Mouse (Mus musculus): ENCODE measurements at regions not wholly inside any gene's neighbourhood (a gene's known extent, or its start where the extent isn't known, plus 50 kb on each side); places are given as distances from the start of the nearest gene placed in this dataset.

DNA sequence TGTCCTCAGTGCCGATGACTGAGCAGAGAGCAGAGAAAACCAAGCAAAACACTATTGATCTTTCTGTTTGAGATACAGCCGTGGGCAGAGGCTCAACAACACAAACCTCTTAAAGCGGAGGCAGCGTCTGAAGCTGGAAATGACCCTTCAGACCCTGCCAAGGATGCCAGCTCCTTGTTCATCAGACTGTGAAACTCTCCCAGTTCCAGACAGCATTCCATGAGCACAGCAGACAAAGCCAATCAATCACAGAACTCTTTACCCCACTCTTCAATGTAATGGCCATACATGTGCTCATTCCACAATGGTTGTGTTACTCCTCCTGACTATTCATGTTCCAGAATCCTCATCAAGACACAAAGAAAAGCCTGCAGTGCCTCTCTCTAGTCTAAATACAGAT, 73.5 kb downstream of the Tmem114 start:
- no peak for DNase-seq (ENCODE audit: low spot score in 2 of 2)

DNA sequence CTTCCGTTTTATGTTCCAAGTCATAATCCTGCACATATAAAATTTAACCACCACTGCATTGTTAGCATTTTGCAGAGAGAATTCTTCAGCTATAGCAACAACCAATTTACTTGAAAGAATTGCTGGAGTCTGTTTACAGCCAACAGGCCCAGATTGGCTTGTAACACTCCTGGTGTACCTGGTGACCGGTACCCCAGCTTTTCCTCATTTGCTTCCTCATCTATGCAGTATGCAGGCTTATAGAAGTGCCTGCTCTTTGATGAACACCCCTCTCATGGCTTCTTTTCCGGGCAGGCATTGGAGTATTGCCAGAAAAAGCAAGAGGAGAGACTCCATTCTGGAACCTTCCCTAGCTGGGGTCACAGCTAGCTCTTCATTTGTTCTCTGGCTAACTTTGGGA, 75.8 kb downstream of the Tmem114 start:
- DNase-seq (ENCODE audit: low spot score in 2 of 2) = no peak

DNA sequence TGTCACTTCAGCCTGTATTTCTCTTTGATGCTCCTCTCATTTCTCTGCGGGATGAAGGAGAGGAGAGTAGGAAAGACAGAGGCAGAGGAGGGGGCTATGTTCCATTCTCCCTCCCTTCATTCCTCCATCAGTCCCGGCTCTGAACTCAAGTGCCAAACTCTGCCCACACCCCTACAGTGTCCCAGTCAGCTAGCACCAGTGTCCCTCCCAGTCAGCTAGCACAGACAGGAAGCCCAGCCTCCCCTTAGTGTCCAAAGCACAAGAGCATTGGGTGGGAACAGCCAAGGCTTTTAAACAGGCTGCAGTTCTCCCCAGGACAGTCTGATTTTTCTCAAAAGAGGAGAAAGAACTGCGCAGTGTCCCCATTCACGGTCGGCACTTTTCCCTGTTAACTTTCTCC, 76.3 kb downstream of the Tmem114 start:
- DNase-seq (ENCODE audit: low spot score in 2 of 2) = no peak

DNA sequence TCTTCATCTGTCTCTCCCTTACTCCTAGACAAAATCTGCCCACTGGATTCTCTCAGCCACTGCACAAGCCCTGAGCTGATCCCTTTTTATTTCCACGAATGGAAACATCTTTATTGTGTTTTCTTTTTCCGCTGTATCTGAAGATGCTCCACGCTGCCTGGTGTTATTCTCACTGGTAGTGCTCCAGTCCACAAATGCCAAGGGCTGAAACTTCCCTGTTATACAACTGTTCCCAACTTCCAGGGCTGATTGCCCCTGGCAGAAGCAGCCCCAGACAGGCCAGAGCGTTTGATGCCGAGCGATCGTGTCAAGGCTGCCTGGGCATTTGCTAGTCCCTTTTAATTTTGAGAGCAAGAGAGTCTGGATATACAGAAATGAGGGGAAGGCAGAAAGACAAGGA, 79.7 kb downstream of the Tmem114 start:
- no peak for DNase-seq (ENCODE audit: low spot score in 2 of 2)

DNA sequence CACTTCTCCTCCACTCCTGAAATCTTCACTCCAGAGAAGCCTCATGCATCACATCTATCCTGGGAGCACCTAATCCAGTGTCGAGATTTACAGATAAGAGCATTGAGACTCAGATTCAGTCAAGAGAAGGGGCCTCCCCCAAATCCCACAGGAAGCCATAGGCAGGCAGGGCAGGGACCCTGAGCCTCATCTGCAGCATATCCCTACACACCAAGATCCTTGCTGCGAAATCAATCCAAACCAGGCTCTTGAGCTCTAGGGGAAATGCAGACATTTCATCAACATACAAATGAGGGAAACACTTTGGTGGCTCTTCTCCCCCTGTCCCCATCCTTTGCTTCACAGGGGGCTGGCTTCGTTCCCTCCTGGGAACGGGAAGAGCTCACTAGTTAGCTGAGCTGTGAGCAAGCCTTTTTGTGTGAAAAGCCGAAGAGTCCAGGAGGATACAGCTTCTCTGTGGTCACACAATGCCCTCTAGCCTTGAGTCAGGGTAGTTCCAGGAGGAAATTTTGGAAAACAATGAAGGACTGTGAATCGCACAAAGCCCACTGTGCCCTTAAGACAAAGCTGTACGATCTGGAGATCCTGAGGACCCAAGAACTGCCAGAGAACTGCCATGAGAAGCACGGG, 91.7 kb downstream of the Tmem114 start:
- no peak for DNase-seq (ENCODE audit: low spot score in 2 of 2)

DNA sequence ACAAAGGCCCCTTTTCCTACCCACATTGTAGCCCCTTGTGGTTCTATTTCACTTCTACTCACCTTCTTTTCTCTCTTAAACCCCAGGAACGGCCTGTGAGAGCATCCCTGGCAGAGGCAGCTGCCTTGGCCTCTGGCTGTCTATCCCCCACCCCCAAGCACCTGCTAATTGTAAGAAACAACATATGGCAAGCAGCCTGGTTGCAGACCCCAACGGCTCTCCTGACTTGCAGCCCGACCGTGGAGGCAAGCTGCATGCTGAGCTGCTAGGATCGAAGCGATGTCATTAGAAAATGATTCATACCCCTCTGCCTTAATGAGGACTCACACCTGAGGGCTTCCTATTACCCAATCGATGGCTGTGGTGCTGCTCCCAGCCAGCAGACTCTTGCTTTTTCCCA, 112.9 kb downstream of the Tmem114 start:
- no peak for DNase-seq (ENCODE audit: low spot score in 2 of 2)

DNA sequence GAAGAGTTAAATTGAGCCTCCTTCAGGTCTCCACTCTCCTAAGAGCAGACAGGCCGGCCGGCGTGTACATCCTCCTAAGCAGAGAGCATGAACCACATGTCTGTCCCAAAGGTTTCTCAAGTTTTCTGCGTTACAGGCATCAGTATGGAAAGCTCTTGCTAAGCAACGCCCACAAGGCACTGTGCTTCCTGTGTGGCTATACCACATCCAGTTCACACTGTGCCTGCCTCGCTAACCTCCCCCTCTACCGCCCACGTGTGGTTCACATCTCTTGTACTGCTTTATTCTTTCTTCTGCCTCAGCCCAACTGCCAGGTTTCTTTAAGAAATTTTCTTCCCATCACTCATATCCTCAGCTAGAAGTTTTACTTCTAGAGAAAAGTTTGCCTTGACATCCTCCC, 118.5 kb downstream of the Tmem114 start:
- peak in 1 of 2 experiments; percentile 25 for DNase-seq (ENCODE audit: low spot score in 2 of 2)

All from spleen, postnatal 10 days (tissue).